Mouse (Mus musculus) spleen, adult 2 months (tissue): ENCODE measurements around the gene Anln.

ENCODE experiments used
- CTCF ChIP-seq: fragments of 200-500 bp; IDR thresholded peaks from 2 replicates; pipeline ENCODE4 v1.5.1; 2011; ENCODE audit warnings: mild to moderate bottlenecking, inconsistent platforms; ENCODE audit not compliant: insufficient read depth, insufficient read length, insufficient replicate concordance; ENCODE audit errors: extremely low read depth
- POLR2A ChIP-seq: fragments of 200-500 bp; IDR thresholded peaks from 2 replicates; pipeline ENCODE4 v1.6.1; 2011; ENCODE audit warnings: low read depth, low read length, inconsistent platforms

GRCm38 (mm10) chr9:22388401-22388980 lies 497 bp downstream of the Anln start:
- TF ChIP-seq CTCF = no peak
- no peak for TF ChIP-seq POLR2A
